Mouse (Mus musculus) regulatory T cell (primary cell): Measurements from ENCODE around the gene Ilk.

Experiments
- in situ Hi-C: fragments of 300-600 bp; cut with MboI, MseI; formaldehyde crosslinking; loops from one replicate; pipeline ENCODE4 v1.15.1; 2025; ENCODE audit warnings: high pct_unique_total_duplicates

Ilk gene

GRCm38 (mm10) chr7:105736264-105736901 is at the start of gene Ilk:
Gene Ilk (plus strand): TSS chr7:105736592.
- in situ Hi-C loops, result loop anchor here (5.0 kb wide), 2 partner anchors 84 to 334 kb away; partner anchors contain the start of genes Cnga4, Dnhd1 and Fam160a2

GRCm38 (mm10) chr7:105690875-105691274 is 45.5 kb upstream of the Ilk start:
- in situ Hi-C loops, result no loop called here

- in situ Hi-C loops, result no loop called here
Measured at GRCm38 (mm10) chr7:105703184-105703583, 33.2 kb upstream of the Ilk start.

- in situ Hi-C loops, result no loop called here
Measured at GRCm38 (mm10) chr7:105703816-105704215, 32.6 kb upstream of the Ilk start.

- in situ Hi-C loops, result no loop called here
Measured at GRCm38 (mm10) chr7:105708733-105709132, 27.7 kb upstream of the Ilk start.

GRCm38 (mm10) chr7:105715366-105715765 is 21.0 kb upstream of the Ilk start:
- in situ Hi-C loops, result no loop called here

- in situ Hi-C loops, result no loop called here
Measured at GRCm38 (mm10) chr7:105721916-105722315, 14.5 kb upstream of the Ilk start.

GRCm38 (mm10) chr7:105726144-105726979 is 10.0 kb upstream of the Ilk start:
- in situ Hi-C loops, result no loop called here

- in situ Hi-C loops, result no loop called here
Measured at GRCm38 (mm10) chr7:105726980-105727325, 9.4 kb upstream of the Ilk start.

- in situ Hi-C loops, result no loop called here
Measured at GRCm38 (mm10) chr7:105728701-105729428, 7.5 kb upstream of the Ilk start.

- in situ Hi-C loops, result no loop called here
Measured at GRCm38 (mm10) chr7:105733836-105734235, 2.6 kb upstream of the Ilk start.

GRCm38 (mm10) chr7:105734826-105735225 is 1.6 kb upstream of the Ilk start:
- in situ Hi-C loops, result loop anchor here (5.0 kb wide), 2 partner anchors 83 to 333 kb away; partner anchors contain the start of genes Cnga4, Dnhd1 and Fam160a2

- in situ Hi-C loops, result loop anchor here (5.0 kb wide), 2 partner anchors 83 to 333 kb away; partner anchors contain the start of genes Cnga4, Dnhd1 and Fam160a2
Measured at GRCm38 (mm10) chr7:105735464-105735863, 928 bp upstream of the Ilk start.

GRCm38 (mm10) chr7:105736911-105737521 is 624 bp downstream of the Ilk start, which contains the start of gene Rrp8:
Gene Rrp8 (minus strand): TSS chr7:105737385.
- in situ Hi-C loops, result loop anchor here (5.0 kb wide), 2 partner anchors 85 to 335 kb away; partner anchors contain the start of genes Cnga4, Dnhd1 and Fam160a2

GRCm38 (mm10) chr7:105737648-105738047 is 1.3 kb downstream of the Ilk start:
- in situ Hi-C loops, result loop anchor here (5.0 kb wide), 2 partner anchors 85 to 335 kb away; partner anchors contain the start of genes Cnga4, Dnhd1 and Fam160a2

GRCm38 (mm10) chr7:105738286-105738685 is 1.9 kb downstream of the Ilk start:
- in situ Hi-C loops, result loop anchor here (5.0 kb wide), 2 partner anchors 86 to 336 kb away; partner anchors contain the start of genes Cnga4, Dnhd1 and Fam160a2

GRCm38 (mm10) chr7:105738948-105739347 is 2.6 kb downstream of the Ilk start:
- in situ Hi-C loops, result loop anchor here (5.0 kb wide), 2 partner anchors 87 to 337 kb away; partner anchors contain the start of genes Cnga4, Dnhd1 and Fam160a2

- in situ Hi-C loops, result no loop called here
Measured at GRCm38 (mm10) chr7:105740089-105740795, 3.9 kb downstream of the Ilk start.

- in situ Hi-C loops, result no loop called here
Measured at GRCm38 (mm10) chr7:105740851-105741250, 4.5 kb downstream of the Ilk start.

- in situ Hi-C loops, result no loop called here
Measured at GRCm38 (mm10) chr7:105741978-105742377, 5.6 kb downstream of the Ilk start.
